Mouse (Mus musculus) lung, postnatal 0 days (tissue): ENCODE results near the gene Prdm8. TPM values are rescaled to one million over a fixed set of nuclear protein-coding genes. Genes with fewer than 3 reads are reported as not detected.
A peak's percentile ranks its signal among the peaks of the same experiment; 100 is the strongest.

Source experiments
- ATAC-seq: fragments of 200-750 bp; cut with Nextera tagmentation; 2 replicates; pipeline ENCODE4 v1.8.0; 2017; ENCODE audit warnings: moderate library complexity
- DNase-seq: peaks from one replicate; pipeline ENCODE4 v3.0.0-alpha.2; 2016; ENCODE audit warnings: low spot score
- H3K27ac ChIP-seq: fragments of 300-500 bp; sonication (generic); 2 replicates; pipeline ENCODE4 v1.5.1; 2014; ENCODE audit warnings: antibody characterized with exemption, mild to moderate bottlenecking, low read length, mixed read lengths
- H3K27me3 ChIP-seq: fragments of 300-500 bp; sonication (generic); replicated peaks from 2 replicates; pipeline ENCODE4 v1.6.1; 2014; ENCODE audit warnings: low read length, mixed read lengths; ENCODE audit not compliant: insufficient read depth
- H3K36me3 ChIP-seq: fragments of 300-500 bp; sonication (generic); 2 replicates; pipeline ENCODE4 v1.6.1; 2014; ENCODE audit warnings: low read length, mixed read lengths; ENCODE audit not compliant: insufficient read depth
- H3K4me1 ChIP-seq: fragments of 300-500 bp; sonication (generic); 2 replicates; pipeline ENCODE4 v1.6.1; 2014; ENCODE audit warnings: antibody characterized with exemption, low read depth, low read length, mixed read lengths; ENCODE audit not compliant: insufficient read depth
- H3K4me2 ChIP-seq: fragments of 300-500 bp; sonication (generic); replicated peaks from 2 replicates; pipeline ENCODE4 v1.6.1; 2014; ENCODE audit warnings: low read depth, mild to moderate bottlenecking, low read length, moderate library complexity, mixed read lengths
- H3K4me3 ChIP-seq: fragments of 300-500 bp; sonication (generic); 2 replicates; pipeline ENCODE4 v1.5.1; 2014; ENCODE audit warnings: low read depth, low read length
- H3K9ac ChIP-seq: fragments of 300-500 bp; sonication (generic); replicated peaks from 2 replicates; pipeline ENCODE4 v1.6.1; 2014; ENCODE audit warnings: low read depth, mild to moderate bottlenecking
- H3K9me3 ChIP-seq: fragments of 300-500 bp; sonication (generic); 2 replicates; pipeline ENCODE4 v1.6.1; 2016; ENCODE audit warnings: low read length, mixed read lengths
- CTCF ChIP-seq: IDR thresholded peaks from 2 replicates; pipeline ENCODE4 v1.5.1; 2016; ENCODE audit warnings: antibody characterized with exemption, mild to moderate bottlenecking
- EP300 ChIP-seq: IDR thresholded peaks from 2 replicates; pipeline ENCODE4 v1.6.1; 2016; ENCODE audit warnings: antibody characterized with exemption, mild to moderate bottlenecking, control low read depth
- WGBS: fragments of 180-500 bp; shearing (Covaris S2); extraction: QIAGEN DNeasy Blood & Tissue Kit; methylation state at CpG from one replicate; pipeline ENCODE4 v1.1.7; 2014; 5-methylcytosine and 5-hydroxymethylcytosine counted together
- polyA plus RNA-seq: library from polyadenylated mRNA; unstranded; fragments of >200 nt; fragmentation: Nextera tagmentation; extraction: Ambion mirVana; gene quantifications from 2 replicates; pipeline ENCODE4 v1.2.1, GENCODE M21; 2015

Gene Prdm8
- polyA plus RNA-seq, 1 experiment from 2014 or later: 0.99 TPM

- TF ChIP-seq CTCF (no peak), EP300 (no peak)
- Histone ChIP-seq H3K27me3 (peaks cover 51% of the 10 kb centered on the region), H3K4me2 (peak overlapping the region; percentile 29; the same call in 1 of the 2 replicates), H3K27ac (no peak overlapping the region), H3K4me3 (0 out of 2 replicates have a peak overlapping the region, but pooled peaks have one; percentile 12), H3K9me3 (no peaks in the 10 kb centered on the region), H3K4me1 (0 out of 2 replicates have a peak, but pooled peaks cover 6% of the 10 kb centered on the region), H3K9ac (no peak overlapping the region), H3K36me3 (no peaks in the 10 kb centered on the region)
- DNase-seq: peak; percentile 7
- no peak for ATAC-seq
- 7% methylated on average over 14 of the region's 14 CpGs for WGBS
These were observed 16.1 kb downstream of the Prdm8 start for GRCm38 (mm10) chr5:98183031-98183595.

- no peak for ATAC-seq
- Histone ChIP-seq H3K9me3 (no peaks in the 10 kb centered on the region), H3K4me2 (peak overlapping the region; percentile 98; the same call in 1 of the 2 replicates), H3K9ac (no peak overlapping the region), H3K27ac (no peak overlapping the region), H3K27me3 (peaks cover 51% of the 10 kb centered on the region), H3K4me3 (no peak overlapping the region), H3K36me3 (no peaks in the 10 kb centered on the region), H3K4me1 (0 out of 2 replicates have a peak, but pooled peaks cover 6% of the 10 kb centered on the region)
- WGBS: 13% methylated on average over 17 of the region's 17 CpGs
- DNase-seq: no peak
- TF ChIP-seq CTCF (no peak), EP300 (no peak)
These were observed 17.4 kb downstream of the Prdm8 start for GRCm38 (mm10) chr5:98184281-98184910.

- ATAC-seq (peak; percentile 85), DNase-seq (peak; percentile 85)
- H3K9me3 ChIP-seq: no peaks in the 10 kb centered on the region
- peaks cover 51% of the 10 kb centered on the region for H3K27me3 ChIP-seq
- H3K9ac ChIP-seq: no peak overlapping the region
- peak overlapping the region; percentile 98 for H3K4me2 ChIP-seq
- no peaks in the 10 kb centered on the region for H3K36me3 ChIP-seq
- 0 out of 2 replicates have a peak, but pooled peaks cover 6% of the 10 kb centered on the region for H3K4me1 ChIP-seq
- peak overlapping the region; percentile 61 for H3K4me3 ChIP-seq
- no peak for TF ChIP-seq EP300
- TF ChIP-seq CTCF: peak; percentile 83
- 0% methylated on average over 55 of the region's 89 CpGs for WGBS
- H3K27ac ChIP-seq: no peak overlapping the region
These were observed 18.2 kb downstream of the Prdm8 start for GRCm38 (mm10) chr5:98184971-98185805.

GRCm38 (mm10) chr5:98185806-98186751 lies 19.1 kb downstream of the Prdm8 start:
- Histone ChIP-seq H3K36me3 (no peaks in the 10 kb centered on the region), H3K4me2 (peak overlapping the region; percentile 98), H3K9ac (no peak overlapping the region), H3K27ac (no peak overlapping the region), H3K4me3 (peak overlapping the region; percentile 61), H3K27me3 (peaks cover 44% of the 10 kb centered on the region), H3K4me1 (0 out of 2 replicates have a peak, but pooled peaks cover 6% of the 10 kb centered on the region), H3K9me3 (no peaks in the 10 kb centered on the region)
- peak; percentile 50 for DNase-seq
- WGBS: 1% methylated on average over 58 of the region's 106 CpGs
- ATAC-seq: peak; percentile 50
- TF ChIP-seq EP300 (no peak), CTCF (no peak)
